Comparison of ENCODE assay signal across 24 mouse cellular contexts in genomic region chr14:83143488-83143887, GRCm38 (mm10).
DNase-seq lines count a peak whose midpoint lies in the region; ATAC-seq and TF ChIP-seq lines count a peak whose summit lies in the region.
"Had no signal": no experiment of that assay in that cellular context is flagged by ENCODE, and none has a peak within 500 bp of the region (broad histone marks: within the 10 kb centered on the region; RNA-seq: fewer than 3 reads in every experiment).

No protein-coding gene starts in this region.

- peak; percentile 43; the same call in 1 of the 2 replicates for ATAC-seq in hindbrain, embryonic 13.5 days (ENCODE audit: low FRiP score)
- ATAC-seq in hindbrain, embryonic 12.5 days (ENCODE audit: low FRiP score): no peak
- ATAC-seq in midbrain, embryonic 13.5 days: 0 out of 2 replicates have a peak, but pooled peaks have one; percentile 55
- ATAC-seq in midbrain, embryonic 15.5 days (replicated peaks): no peak
- ATAC-seq in neural tube, embryonic 14.5 days (ENCODE audit: low read depth): peak; percentile 54; the same call in 1 of the 2 replicates
- ATAC-seq: CD4-positive, CD25-positive, alpha-beta regulatory T cell, adult 4 months; inflammation-experienced regulatory T-cells, adult 6 months had no signal

- H3K4me1 ChIP-seq in hindbrain, embryonic 13.5 days (replicated peaks): no peaks in the 10 kb centered on the region
- H3K4me1 ChIP-seq in hindbrain, embryonic 12.5 days: no peaks in the 10 kb centered on the region
- H3K4me1 ChIP-seq in midbrain, embryonic 13.5 days (replicated peaks): no peaks in the 10 kb centered on the region
- no peaks in the 10 kb centered on the region for H3K4me1 ChIP-seq in midbrain, embryonic 15.5 days
- H3K4me1 ChIP-seq in neural tube, embryonic 14.5 days (ENCODE audit: control insufficient read depth, insufficient read depth, low read length): no peaks in the 10 kb centered on the region
- H3K4me1 ChIP-seq: heart, embryonic 10.5 days; heart, embryonic 15.5 days; limb, embryonic 12.5 days; liver, embryonic 15.5 days; lung, embryonic 15.5 days had no signal

- H3K4me2 ChIP-seq in hindbrain, embryonic 13.5 days: no peak overlapping the region
- no peak overlapping the region for H3K4me2 ChIP-seq in hindbrain, embryonic 12.5 days (replicated peaks)
- H3K4me2 ChIP-seq in midbrain, embryonic 13.5 days (replicated peaks): no peak overlapping the region
- H3K4me2 ChIP-seq in midbrain, embryonic 15.5 days: no peak overlapping the region
- no peak overlapping the region for H3K4me2 ChIP-seq in neural tube, embryonic 14.5 days (ENCODE audit: low read depth, low read length)
- H3K4me2 ChIP-seq: heart, embryonic 15.5 days; limb, embryonic 12.5 days; liver, embryonic 15.5 days; lung, embryonic 15.5 days had no signal

- no peak overlapping the region for H3K9ac ChIP-seq in hindbrain, embryonic 13.5 days
- H3K9ac ChIP-seq in hindbrain, embryonic 12.5 days: no peak overlapping the region
- H3K9ac ChIP-seq in midbrain, embryonic 13.5 days (replicated peaks): no peak overlapping the region
- H3K9ac ChIP-seq in midbrain, embryonic 15.5 days: no peak overlapping the region
- no peak overlapping the region for H3K9ac ChIP-seq in neural tube, embryonic 14.5 days (replicated peaks; ENCODE audit: low read depth, low read length)
- H3K9ac ChIP-seq: heart, embryonic 15.5 days; limb, embryonic 12.5 days; liver, embryonic 15.5 days; lung, embryonic 15.5 days had no signal

- no peaks in the 10 kb centered on the region for H3K36me3 ChIP-seq in hindbrain, embryonic 13.5 days
- no peaks in the 10 kb centered on the region for H3K36me3 ChIP-seq in hindbrain, embryonic 12.5 days
- H3K36me3 ChIP-seq in midbrain, embryonic 13.5 days: no peaks in the 10 kb centered on the region
- no peaks in the 10 kb centered on the region for H3K36me3 ChIP-seq in midbrain, embryonic 15.5 days (replicated peaks)
- no peaks in the 10 kb centered on the region for H3K36me3 ChIP-seq in neural tube, embryonic 14.5 days (ENCODE audit: control insufficient read depth, insufficient read depth, low read length)
- H3K36me3 ChIP-seq: heart, embryonic 10.5 days; heart, embryonic 15.5 days; limb, embryonic 12.5 days; liver, embryonic 15.5 days; lung, embryonic 15.5 days had no signal

- no peak for TF ChIP-seq CTCF in brain, embryonic 14.5 days (IDR thresholded peaks at IDR 0.05; ENCODE audit: borderline replicate concordance, extremely low read depth, insufficient read depth, insufficient read length)

- peak; percentile 39 for DNase-seq in brain, embryonic 14.5 days (ENCODE audit: low read depth)
- DNase-seq in layer of hippocampus, postnatal 10 days (ENCODE audit: low spot score in 2 of 2): no peak
- DNase-seq: adrenal gland, postnatal 25 days; cerebellum, adult 2 months; gastrocnemius, postnatal 25 days; heart, adult 11 months; kidney, adult 11 months; kidney, postnatal 25 days; right cerebral cortex, postnatal 14 days; thymus, postnatal 4 days had no signal

- H3K27ac ChIP-seq in hindbrain, embryonic 13.5 days: no peak overlapping the region
- no peak overlapping the region for H3K27ac ChIP-seq in hindbrain, embryonic 12.5 days
- no peak overlapping the region for H3K27ac ChIP-seq in midbrain, embryonic 13.5 days
- H3K27ac ChIP-seq in midbrain, embryonic 15.5 days: no peak overlapping the region
- H3K27ac ChIP-seq in neural tube, embryonic 14.5 days (ENCODE audit: low read depth, low read length): no peak overlapping the region
- H3K27ac ChIP-seq: heart, embryonic 10.5 days; heart, embryonic 15.5 days; left cerebral cortex, adult 2 months; limb, embryonic 12.5 days; liver, embryonic 15.5 days; lung, embryonic 15.5 days had no signal

- 43% methylated on average over 1 of the region's 1 CpGs for WGBS in hindbrain, embryonic 13.5 days
- 57% methylated on average over 1 of the region's 1 CpGs for WGBS in hindbrain, embryonic 12.5 days
- 33% methylated on average over 1 of the region's 1 CpGs for WGBS in midbrain, embryonic 13.5 days
- WGBS in midbrain, embryonic 15.5 days: 25% methylated on average over 1 of the region's 1 CpGs
- WGBS in neural tube, embryonic 14.5 days: 14% methylated on average over 1 of the region's 1 CpGs

- no peak for TF ChIP-seq POLR2A in brain, embryonic 14.5 days (IDR thresholded peaks at IDR 0.05; ENCODE audit: borderline replicate concordance, extremely low read depth, insufficient read depth, insufficient read length, poor library complexity, severe bottlenecking)

- H3K4me3 ChIP-seq in hindbrain, embryonic 13.5 days: no peak overlapping the region
- no peak overlapping the region for H3K4me3 ChIP-seq in hindbrain, embryonic 12.5 days
- no peak overlapping the region for H3K4me3 ChIP-seq in midbrain, embryonic 13.5 days (replicated peaks)
- no peak overlapping the region for H3K4me3 ChIP-seq in midbrain, embryonic 15.5 days
- no peak overlapping the region for H3K4me3 ChIP-seq in neural tube, embryonic 14.5 days (ENCODE audit: low read depth, low read length)
- H3K4me3 ChIP-seq: erythroblast, embryonic 14.5 days; heart, embryonic 10.5 days; heart, embryonic 15.5 days; left cerebral cortex, adult 2 months; limb, embryonic 12.5 days; liver, embryonic 15.5 days; lung, embryonic 15.5 days had no signal

- H3K27me3 ChIP-seq in hindbrain, embryonic 13.5 days: no peaks in the 10 kb centered on the region
- H3K27me3 ChIP-seq in hindbrain, embryonic 12.5 days: no peaks in the 10 kb centered on the region
- H3K27me3 ChIP-seq in midbrain, embryonic 13.5 days: no peaks in the 10 kb centered on the region
- H3K27me3 ChIP-seq in midbrain, embryonic 15.5 days (replicated peaks): no peaks in the 10 kb centered on the region
- no peaks in the 10 kb centered on the region for H3K27me3 ChIP-seq in neural tube, embryonic 14.5 days (ENCODE audit: control insufficient read depth, insufficient read depth, low read length)
- H3K27me3 ChIP-seq: heart, embryonic 15.5 days; limb, embryonic 12.5 days; liver, embryonic 15.5 days; lung, embryonic 15.5 days had no signal

- no peaks in the 10 kb centered on the region for H3K9me3 ChIP-seq in hindbrain, embryonic 13.5 days
- no peaks in the 10 kb centered on the region for H3K9me3 ChIP-seq in hindbrain, embryonic 12.5 days (replicated peaks)
- no peaks in the 10 kb centered on the region for H3K9me3 ChIP-seq in midbrain, embryonic 13.5 days
- H3K9me3 ChIP-seq in midbrain, embryonic 15.5 days: no peaks in the 10 kb centered on the region
- H3K9me3 ChIP-seq in neural tube, embryonic 14.5 days (ENCODE audit: control insufficient read depth, low read length): no peaks in the 10 kb centered on the region
- H3K9me3 ChIP-seq: heart, embryonic 10.5 days; heart, embryonic 15.5 days; limb, embryonic 12.5 days; liver, embryonic 15.5 days; lung, embryonic 15.5 days had no signal

Comparison
In these comparisons a context has a peak if more than half of its experiments do, and no peak if none do; other contexts are left out.
1. ATAC-seq: peak in hindbrain, embryonic 13.5 days (single experiment), midbrain, embryonic 13.5 days (single experiment) and neural tube, embryonic 14.5 days (single experiment); none in hindbrain, embryonic 12.5 days (single experiment) and midbrain, embryonic 15.5 days (single experiment).